Mouse (Mus musculus): ENCODE measurements around the gene Yy1. TPM values are rescaled to one million over a fixed set of nuclear protein-coding genes. Genes with fewer than 3 reads are reported as not detected.

The Yy1 gene
- polyA plus RNA-seq, 1 experiment: 23.9 TPM

- DNase-seq: no peak
- TF ChIP-seq POLR2A (IDR thresholded peaks at IDR 0.05; ENCODE audit: borderline replicate concordance, insufficient read depth, low read length): no peak
- TF ChIP-seq CTCF (IDR thresholded peaks at IDR 0.05; ENCODE audit: borderline replicate concordance, insufficient read depth, low read depth, low read length): no peak
- Histone ChIP-seq H3K27ac (ENCODE audit: insufficient read depth, low read length) (no peak overlapping the region), H3K4me3 (replicated peaks; ENCODE audit: insufficient read depth, low read depth, low read length) (no peak overlapping the region), H3K4me1 (ENCODE audit: control insufficient read depth, insufficient read depth, low read length) (0 out of 2 replicates have a peak, but pooled peaks cover 2% of the 10 kb centered on the region), H3K27me3 (ENCODE audit: control insufficient read depth, insufficient read depth, low read length) (no peaks in the 10 kb centered on the region)
- WGBS: 47% methylated on average over 2 of the region's 2 CpGs
Measured at GRCm38 (mm10) chr12:108808465-108808864, 15.7 kb downstream of the Yy1 start.

- DNase-seq: no peak
- H3K4me3 ChIP-seq (replicated peaks; ENCODE audit: insufficient read depth, low read depth, low read length): no peak overlapping the region
- WGBS: 75% methylated on average over 1 of the region's 1 CpGs
- 0 out of 2 replicates have a peak, but pooled peaks cover 2% of the 10 kb centered on the region for H3K4me1 ChIP-seq (ENCODE audit: control insufficient read depth, insufficient read depth, low read length)
- no peaks in the 10 kb centered on the region for H3K27me3 ChIP-seq (ENCODE audit: control insufficient read depth, insufficient read depth, low read length)
- TF ChIP-seq CTCF (IDR thresholded peaks at IDR 0.05; ENCODE audit: borderline replicate concordance, insufficient read depth, low read depth, low read length): no peak
- TF ChIP-seq POLR2A (IDR thresholded peaks at IDR 0.05; ENCODE audit: borderline replicate concordance, insufficient read depth, low read length): no peak
- no peak overlapping the region for H3K27ac ChIP-seq (ENCODE audit: insufficient read depth, low read length)
Measured at GRCm38 (mm10) chr12:108809771-108810170, 17.0 kb downstream of the Yy1 start.

DNA sequence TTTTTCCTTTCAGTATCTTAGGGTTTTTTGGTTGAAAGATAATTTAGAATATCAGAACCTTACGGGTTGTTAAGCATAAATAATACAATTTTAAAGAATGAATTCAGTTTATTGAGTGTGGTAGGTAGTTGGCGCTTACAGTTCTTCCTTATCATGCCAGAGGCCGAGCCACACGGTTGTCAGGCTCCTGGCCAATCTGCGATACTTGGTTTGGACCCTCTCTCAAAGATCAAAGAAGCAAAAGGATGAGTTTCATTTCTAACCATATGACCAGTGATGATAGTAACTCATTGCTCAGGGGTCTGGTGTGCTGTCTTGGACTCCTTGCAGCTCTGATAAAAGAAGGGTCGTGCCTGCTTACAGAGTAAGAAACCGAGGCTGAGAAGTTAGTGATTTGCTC is 17.5 kb downstream of the Yy1 start:
- Histone ChIP-seq H3K27me3 (ENCODE audit: control insufficient read depth, insufficient read depth, low read length) (no peaks in the 10 kb centered on the region), H3K27ac (ENCODE audit: insufficient read depth, low read length) (no peak overlapping the region), H3K4me1 (ENCODE audit: control insufficient read depth, insufficient read depth, low read length) (no peaks in the 10 kb centered on the region), H3K4me3 (replicated peaks; ENCODE audit: insufficient read depth, low read depth, low read length) (no peak overlapping the region)
- no peak for TF ChIP-seq POLR2A (IDR thresholded peaks at IDR 0.05; ENCODE audit: borderline replicate concordance, insufficient read depth, low read length)
- no peak for TF ChIP-seq CTCF (IDR thresholded peaks at IDR 0.05; ENCODE audit: borderline replicate concordance, insufficient read depth, low read depth, low read length)
- 71% methylated on average over 7 of the region's 7 CpGs for WGBS
- no peak for DNase-seq

GRCm38 (mm10) chr12:108811133-108811532 is 18.4 kb downstream of the Yy1 start:
- Histone ChIP-seq H3K4me1 (ENCODE audit: control insufficient read depth, insufficient read depth, low read length) (no peaks in the 10 kb centered on the region), H3K4me3 (replicated peaks; ENCODE audit: insufficient read depth, low read depth, low read length) (no peak overlapping the region), H3K27me3 (ENCODE audit: control insufficient read depth, insufficient read depth, low read length) (no peaks in the 10 kb centered on the region), H3K27ac (ENCODE audit: insufficient read depth, low read length) (no peak overlapping the region)
- WGBS: 17% methylated on average over 2 of the region's 2 CpGs
- TF ChIP-seq POLR2A (IDR thresholded peaks at IDR 0.05; ENCODE audit: borderline replicate concordance, insufficient read depth, low read length) (no peak), CTCF (IDR thresholded peaks at IDR 0.05; ENCODE audit: borderline replicate concordance, insufficient read depth, low read depth, low read length) (peak; percentile 58; the same call in 1 of the 2 replicates)
- DNase-seq: peak in 1 of 2 experiments; percentile 51

GRCm38 (mm10) chr12:108812463-108812862 is 19.7 kb downstream of the Yy1 start:
- DNase-seq: no peak
- peaks cover under 1% of the 10 kb centered on the region; the same call in 1 of the 2 replicates for H3K4me1 ChIP-seq (ENCODE audit: control insufficient read depth, insufficient read depth, low read length)
- no peak for TF ChIP-seq CTCF (IDR thresholded peaks at IDR 0.05; ENCODE audit: borderline replicate concordance, insufficient read depth, low read depth, low read length)
- TF ChIP-seq POLR2A (IDR thresholded peaks at IDR 0.05; ENCODE audit: borderline replicate concordance, insufficient read depth, low read length): no peak
- H3K4me3 ChIP-seq (replicated peaks; ENCODE audit: insufficient read depth, low read depth, low read length): no peak overlapping the region
- H3K27ac ChIP-seq (ENCODE audit: insufficient read depth, low read length): no peak overlapping the region
- H3K27me3 ChIP-seq (ENCODE audit: control insufficient read depth, insufficient read depth, low read length): no peaks in the 10 kb centered on the region
- 68% methylated on average over 6 of the region's 6 CpGs for WGBS

- Histone ChIP-seq H3K27me3 (ENCODE audit: control insufficient read depth, insufficient read depth, low read length) (no peaks in the 10 kb centered on the region), H3K4me1 (ENCODE audit: control insufficient read depth, insufficient read depth, low read length) (peaks cover 9% of the 10 kb centered on the region), H3K27ac (ENCODE audit: insufficient read depth, low read length) (no peak overlapping the region), H3K4me3 (replicated peaks; ENCODE audit: insufficient read depth, low read depth, low read length) (no peak overlapping the region)
- 86% methylated on average over 6 of the region's 6 CpGs for WGBS
- no peak for DNase-seq
- TF ChIP-seq POLR2A (IDR thresholded peaks at IDR 0.05; ENCODE audit: borderline replicate concordance, insufficient read depth, low read length) (no peak), CTCF (IDR thresholded peaks at IDR 0.05; ENCODE audit: borderline replicate concordance, insufficient read depth, low read depth, low read length) (no peak)
Measured at GRCm38 (mm10) chr12:108814470-108814869, 21.7 kb downstream of the Yy1 start.

DNA sequence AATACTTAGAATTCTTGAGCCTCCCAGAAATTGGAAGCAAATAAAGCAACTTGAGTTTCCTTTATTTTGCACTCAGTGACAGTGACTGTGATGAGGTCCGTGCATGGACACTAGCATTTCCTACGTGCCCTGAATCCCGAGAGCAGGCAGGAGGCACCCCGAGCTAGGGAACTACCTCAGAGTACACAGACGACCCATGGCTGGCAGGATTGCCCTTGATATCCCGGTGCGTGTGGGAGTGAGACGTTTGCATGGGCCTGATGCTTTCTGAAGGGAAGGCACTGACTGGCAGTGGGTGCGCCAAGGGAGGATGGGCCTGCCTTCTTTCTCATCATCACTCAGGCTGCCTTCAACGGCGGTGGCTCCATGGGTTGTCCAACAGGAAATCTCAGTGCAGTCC is 23.8 kb downstream of the Yy1 start:
- no peak overlapping the region for H3K4me3 ChIP-seq (replicated peaks; ENCODE audit: insufficient read depth, low read depth, low read length)
- TF ChIP-seq CTCF (IDR thresholded peaks at IDR 0.05; ENCODE audit: borderline replicate concordance, insufficient read depth, low read depth, low read length) (no peak), POLR2A (IDR thresholded peaks at IDR 0.05; ENCODE audit: borderline replicate concordance, insufficient read depth, low read length) (no peak)
- no peaks in the 10 kb centered on the region for H3K27me3 ChIP-seq (ENCODE audit: control insufficient read depth, insufficient read depth, low read length)
- no peak overlapping the region for H3K27ac ChIP-seq (ENCODE audit: insufficient read depth, low read length)
- WGBS: 56% methylated on average over 11 of the region's 11 CpGs
- no peak for DNase-seq
- H3K4me1 ChIP-seq (ENCODE audit: control insufficient read depth, insufficient read depth, low read length): peaks cover 9% of the 10 kb centered on the region

GRCm38 (mm10) chr12:108820461-108820860 is 27.7 kb downstream of the Yy1 start:
- no peak overlapping the region for H3K27ac ChIP-seq (ENCODE audit: insufficient read depth, low read length)
- H3K4me1 ChIP-seq (ENCODE audit: control insufficient read depth, insufficient read depth, low read length): peaks cover 26% of the 10 kb centered on the region
- no peak overlapping the region for H3K4me3 ChIP-seq (replicated peaks; ENCODE audit: insufficient read depth, low read depth, low read length)
- H3K27me3 ChIP-seq (ENCODE audit: control insufficient read depth, insufficient read depth, low read length): no peaks in the 10 kb centered on the region
- TF ChIP-seq POLR2A (IDR thresholded peaks at IDR 0.05; ENCODE audit: borderline replicate concordance, insufficient read depth, low read length) (no peak), CTCF (IDR thresholded peaks at IDR 0.05; ENCODE audit: borderline replicate concordance, insufficient read depth, low read depth, low read length) (no peak)
- no peak for DNase-seq
- 81% methylated on average over 4 of the region's 4 CpGs for WGBS

All from cerebellum, adult 2 months (tissue).